Comparison of ENCODE assay signal across 18 mouse cellular contexts in genomic region chr16:11875227-11875626, GRCm38 (mm10). TPM values are rescaled to one million over a fixed set of nuclear protein-coding genes. Genes with fewer than 3 reads are reported as not detected.
DNase-seq lines count a peak whose midpoint lies in the region; ATAC-seq and TF ChIP-seq lines count a peak whose summit lies in the region.
"Had no signal": no experiment of that assay in that cellular context is flagged by ENCODE, and none has a peak within 500 bp of the region (broad histone marks: within the 10 kb centered on the region; RNA-seq: fewer than 3 reads in every experiment).

No protein-coding gene starts in this region.

- H3K36me3 ChIP-seq in CH12.LX (replicated peaks in 1 of 2; ENCODE audit: control insufficient read depth in 1 of 2, insufficient read depth in 1 of 2, low read length in 1 of 2) = peaks cover 13 to 56% of the 10 kb centered on the region in 2 experiments
- H3K36me3 ChIP-seq in forebrain, embryonic 11.5 days (ENCODE audit: control insufficient read depth, insufficient read depth, low read length) = no peaks in the 10 kb centered on the region
- H3K36me3 ChIP-seq: embryonic facial prominence, embryonic 10.5 days; hindbrain, embryonic 10.5 days; hindbrain, embryonic 15.5 days had no signal

- in situ Hi-C loops in CH12.LX (cut with MboI; ENCODE audit: low pct_ligation_motif_present, low pct_unique_long_range_greater_than_20kb, low sequenced_read_pairs) = no loop called here

- no peak for TF ChIP-seq RAD21 in CH12.LX (IDR thresholded peaks at IDR 0.05; ENCODE audit: low read depth, low read length)

- H3K27me3 ChIP-seq in CH12.LX (replicated peaks) = no peaks in the 10 kb centered on the region
- no peaks in the 10 kb centered on the region for H3K27me3 ChIP-seq in forebrain, embryonic 11.5 days (ENCODE audit: control insufficient read depth, insufficient read depth, low read length)
- H3K27me3 ChIP-seq: heart, embryonic 12.5 days; hindbrain, embryonic 15.5 days had no signal

- no peak overlapping the region for H3K4me3 ChIP-seq in CH12.LX (replicated peaks in 1 of 3; ENCODE audit: low read depth in 2 of 3, low read length in 2 of 3, poor library complexity in 1 of 3)
- H3K4me3 ChIP-seq in forebrain, embryonic 11.5 days (ENCODE audit: low read depth, low read length) = no peak overlapping the region
- H3K4me3 ChIP-seq: embryonic facial prominence, embryonic 10.5 days; heart, adult 2 months; heart, embryonic 12.5 days; hindbrain, embryonic 10.5 days; hindbrain, embryonic 15.5 days had no signal

- no peaks in the 10 kb centered on the region for H3K79me2 ChIP-seq in CH12.LX (replicated peaks; ENCODE audit: control insufficient read depth, extremely low read depth, insufficient read depth, poor library complexity, severe bottlenecking)

- WGBS in forebrain, embryonic 11.5 days = 86% methylated on average over 5 of the region's 5 CpGs

- H3K4me1 ChIP-seq in CH12.LX (ENCODE audit: control insufficient read depth in 1 of 2, insufficient read depth in 2 of 2) = peaks cover 8 to 44% of the 10 kb centered on the region in 2 experiments; a peak in 3 of 4 replicates
- no peaks in the 10 kb centered on the region for H3K4me1 ChIP-seq in forebrain, embryonic 11.5 days (replicated peaks; ENCODE audit: control insufficient read depth, insufficient read depth, low read length)
- H3K4me1 ChIP-seq: embryonic facial prominence, embryonic 10.5 days; hindbrain, embryonic 10.5 days had no signal

- no peak overlapping the region for H3K4me2 ChIP-seq in CH12.LX (ENCODE audit: insufficient read depth, low read depth, poor library complexity, severe bottlenecking)
- H3K4me2 ChIP-seq in forebrain, embryonic 11.5 days (ENCODE audit: low read depth, low read length, severe bottlenecking) = no peak overlapping the region
- H3K4me2 ChIP-seq: heart, embryonic 12.5 days; hindbrain, embryonic 15.5 days had no signal

- ATAC-seq in megakaryocyte, adult 5-6 weeks (ENCODE audit: poor library complexity, severe bottlenecking) = peak; percentile 96
- ATAC-seq in forebrain, embryonic 11.5 days (replicated peaks; ENCODE audit: low FRiP score) = no peak
- ATAC-seq: forebrain, embryonic 14.5 days had no signal

- no peak for TF ChIP-seq CTCF in CH12.LX (conservative IDR thresholded peaks at IDR 0.05 in 1 of 2, IDR thresholded peaks at IDR 0.05 in 1 of 2; ENCODE audit: low read depth in 2 of 2, low read length in 2 of 2)

- peak; percentile 33 for TF ChIP-seq EP300 in CH12.LX (IDR thresholded peaks at IDR 0.05; ENCODE audit: low read length)

- DNase-seq in CH12.LX (ENCODE audit: extremely low read depth) = peak; percentile 56
- peak; percentile 8 for DNase-seq in forelimb bud, embryonic 11.5 days (ENCODE audit: low read depth, low spot score)
- DNase-seq in layer of hippocampus, adult 9-10 months (ENCODE audit: low spot score) = no peak
- no peak for DNase-seq in forebrain, embryonic 11.5 days (ENCODE audit: low spot score)
- DNase-seq in layer of hippocampus, postnatal 14 days (ENCODE audit: low spot score in 2 of 2) = no peak
- DNase-seq: adrenal gland, postnatal 10 days; cerebellum, adult 18-20 months; cerebellum, adult 9-11 months; cerebellum, postnatal 36 days; gastrocnemius, postnatal 36 days; heart, adult 2 months had no signal

- no peak overlapping the region for H3K9ac ChIP-seq in CH12.LX (ENCODE audit: insufficient read depth, low read depth)
- H3K9ac ChIP-seq in forebrain, embryonic 11.5 days (ENCODE audit: low read length) = no peak overlapping the region
- H3K9ac ChIP-seq: heart, embryonic 12.5 days; hindbrain, embryonic 15.5 days had no signal

- H3K9me3 ChIP-seq in CH12.LX (replicated peaks; ENCODE audit: low read length) = no peaks in the 10 kb centered on the region
- H3K9me3 ChIP-seq in forebrain, embryonic 11.5 days (ENCODE audit: control insufficient read depth, low read length) = no peaks in the 10 kb centered on the region
- H3K9me3 ChIP-seq: embryonic facial prominence, embryonic 10.5 days; G1E; heart, embryonic 12.5 days; hindbrain, embryonic 10.5 days; hindbrain, embryonic 15.5 days had no signal

- no peak overlapping the region for H3K27ac ChIP-seq in CH12.LX (ENCODE audit: insufficient read depth, low read depth)
- no peak overlapping the region for H3K27ac ChIP-seq in forebrain, embryonic 11.5 days (ENCODE audit: low read depth, low read length)
- H3K27ac ChIP-seq: embryonic facial prominence, embryonic 10.5 days; heart, adult 2 months; hindbrain, embryonic 10.5 days; hindbrain, embryonic 15.5 days had no signal

- TF ChIP-seq POLR2A in CH12.LX (IDR thresholded peaks at IDR 0.05; ENCODE audit: low read depth, low read length) = no peak

- dilution Hi-C loops in CH12.LX (cut with MboI; ENCODE audit: extremely low pct_ligation_motif_present, extremely low pct_unique_long_range_greater_than_20kb, low sequenced_read_pairs) = no loop called here

TF ChIP-seq in CH12.LX, 34 proteins besides CTCF, POLR2A, EP300 and RAD21:
- TF ChIP-seq CHD1 (IDR thresholded peaks at IDR 0.05; ENCODE audit: low read depth, low read length) (no peak), NELFE (IDR thresholded peaks at IDR 0.05; ENCODE audit: low read depth, low read length) (no peak), USF1 (IDR thresholded peaks at IDR 0.05; ENCODE audit: low read depth, low read length) (no peak), ETS1 (conservative IDR thresholded peaks at IDR 0.05; ENCODE audit: low read depth, low read length) (no peak; the same call in 1 of the 2 replicates), RCOR1 (conservative IDR thresholded peaks at IDR 0.05; ENCODE audit: low read depth, low read length) (no peak), TCF12 (IDR thresholded peaks at IDR 0.05; ENCODE audit: low read depth, low read length) (no peak), MYC (IDR thresholded peaks at IDR 0.05; ENCODE audit: low read depth, low read length) (no peak), PAX5 (IDR thresholded peaks at IDR 0.05; ENCODE audit: low read length) (no peak), ELF1 (IDR thresholded peaks at IDR 0.05; ENCODE audit: low read depth, low read length) (no peak), NRF1 (IDR thresholded peaks at IDR 0.05; ENCODE audit: low read depth, low read length) (no peak), TBP (conservative IDR thresholded peaks at IDR 0.05; ENCODE audit: low read depth, low read length) (no peak), MAX (IDR thresholded peaks at IDR 0.05; ENCODE audit: low read length) (no peak)

RNA-seq across cellular contexts. Expression of gene Cpped1, which starts 34.0 kb away (rescaled TPM):
- 13.6 and 14.6 TPM in 2 replicates for total RNA-seq in CH12.LX (2012; rRNA removed)
- 17.5 and 18.0 TPM in 2 replicates for total RNA-seq in CH12.LX (2014; rRNA removed)
- polyA plus RNA-seq in CH12.LX (2012; ENCODE audit: insufficient read length, low read depth) = 29.5 and 34.6 TPM in 2 replicates
- 12.5 and 15.8 TPM in 2 replicates for total RNA-seq in megakaryocyte, adult 5-6 weeks (2015)
- 9.9 and 10.5 TPM in 2 replicates for total RNA-seq in megakaryocyte, adult 5-6 weeks (2017)
- 16.2 and 16.6 TPM in 2 replicates for polyA plus RNA-seq in forebrain, embryonic 11.5 days (2014; fragmentation: Nextera tagmentation; extraction: Ambion mirVana)
- total RNA-seq in layer of hippocampus, postnatal 14 days (2021) = 10 to 100 TPM; 28.9 to 29.1 TPM

Comparison
In these comparisons a context has a peak if more than half of its experiments do, and no peak if none do; other contexts are left out.
1. DNase-seq: peak in CH12.LX (single experiment) and forelimb bud, embryonic 11.5 days (single experiment); none in layer of hippocampus, adult 9-10 months (single experiment), forebrain, embryonic 11.5 days (single experiment) and layer of hippocampus, postnatal 14 days (0 of 2).